Mouse (Mus musculus) forelimb bud, embryonic 11.5 days (tissue): Measurements from ENCODE around the gene Gm44965.

Experiments used
- DNase-seq: peaks from one replicate; pipeline ENCODE4 v3.0.0-alpha.2; 2012; ENCODE audit warnings: low read depth, low spot score

Gm44965 gene

DNA sequence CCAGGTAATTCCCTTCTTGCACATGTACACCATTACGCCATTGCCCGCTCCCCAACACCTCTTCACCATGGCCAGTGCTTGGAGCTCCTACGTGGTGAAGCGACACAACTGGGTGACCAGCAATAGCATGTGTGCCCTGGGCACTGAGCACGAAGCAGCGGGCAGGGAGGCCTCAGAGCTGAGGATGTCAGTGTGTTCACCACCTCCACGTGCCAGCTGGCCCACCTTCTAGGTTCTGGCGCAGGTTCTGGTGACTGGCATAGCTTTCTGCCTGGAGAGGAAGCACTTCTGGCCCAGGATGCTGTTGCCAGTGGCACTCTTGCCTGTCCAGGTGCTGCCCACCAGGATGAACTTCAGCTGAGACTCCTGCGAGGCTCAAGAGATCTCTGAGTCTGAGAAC, 71.7 kb downstream of the Gm44965 start:
- no peak for DNase-seq

DNA sequence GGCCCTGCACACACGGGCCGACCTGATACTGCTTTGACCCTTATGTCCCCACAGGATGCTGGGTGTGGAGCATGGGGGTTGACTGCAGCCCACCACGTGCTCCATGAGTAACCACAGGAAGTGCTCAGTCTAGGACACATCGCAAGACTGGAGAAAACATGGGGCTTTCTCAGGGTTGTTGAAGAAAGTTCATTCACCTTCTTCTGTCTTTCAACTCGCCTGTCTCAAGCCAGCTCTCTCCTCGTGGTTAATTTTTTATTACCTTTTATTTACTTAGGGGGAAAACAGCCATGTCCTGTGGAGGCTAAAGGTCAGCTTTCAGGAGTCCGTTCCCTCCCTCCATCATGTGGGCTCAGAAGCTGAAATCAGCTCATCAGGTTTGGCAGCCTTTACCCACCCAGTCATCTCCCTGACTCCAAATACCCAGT, 72.4 kb downstream of the Gm44965 start:
- no peak for DNase-seq

DNA sequence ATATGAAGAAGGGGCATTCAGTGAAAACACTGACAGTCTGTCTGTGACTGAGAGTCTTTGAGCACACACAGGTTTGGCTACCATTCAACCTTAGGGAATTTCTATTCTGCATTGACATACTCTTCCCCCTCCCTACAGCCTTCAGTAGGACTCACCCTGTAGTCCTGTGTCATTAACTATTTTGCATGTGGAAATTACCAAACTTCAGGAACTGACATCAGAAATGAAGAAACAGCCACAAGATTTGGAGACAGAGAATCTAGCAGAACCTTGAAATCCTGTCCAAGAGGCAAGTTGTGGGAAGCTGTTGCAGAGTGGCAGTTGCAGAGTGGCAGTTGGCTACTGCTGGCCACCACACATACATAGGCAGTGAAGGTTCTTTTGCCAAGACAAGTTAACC, 74.3 kb downstream of the Gm44965 start:
- no peak for DNase-seq
